Mouse (Mus musculus) stomach, adult 2 months (tissue): ENCODE data around the gene 1110008P14Rik. TPM values are rescaled to one million over a fixed set of nuclear protein-coding genes. Genes with fewer than 3 reads are reported as not detected.

ENCODE experiments used
- polyA plus RNA-seq: library from polyadenylated mRNA; depleted of rRNA; stranded (reverse); fragments of >200 nt; gene quantifications from 2 replicates; pipeline ENCODE4 v1.2.3, GENCODE M21; 2012; rRNA removed

1110008P14Rik gene
- polyA plus RNA-seq: 181 and 277 TPM in 2 replicates

GRCm38 (mm10) chr2:32381775-32382223, at the start of gene 1110008P14Rik:
1110008P14Rik (minus strand) TSS chr2:32381938.

GRCm38 (mm10) chr2:32395484-32395945, 13.8 kb upstream of the 1110008P14Rik start, which contains the start of gene Ptges2:
Ptges2 (plus strand) TSS chr2:32395896.

GRCm38 (mm10) chr2:32387706-32388490, 6.2 kb upstream of the 1110008P14Rik start, which contains the start of gene Lcn2:
Lcn2 (minus strand) TSS chr2:32388252.

GRCm38 (mm10) chr2:32353007-32353542, 28.7 kb downstream of the 1110008P14Rik start, which contains the start of gene Dnm1:
Dnm1 (minus strand) TSS chr2:32353338.

GRCm38 (mm10) chr2:32352151-32353006, 29.4 kb downstream of the 1110008P14Rik start, which contains the start of gene Ciz1:
Ciz1 (plus strand) TSS chr2:32352327.

Other genes starting within 250 kb of the 1110008P14Rik start
- 16.4 and 19.9 TPM in 2 replicates for gene Prrc2b, start 230.9 kb downstream of the 1110008P14Rik start, polyA plus RNA-seq
- gene Pomt1, start 145.3 kb downstream of the 1110008P14Rik start, polyA plus RNA-seq: 9.7 and 9.8 TPM in 2 replicates
- gene Uck1, start 121.8 kb downstream of the 1110008P14Rik start, polyA plus RNA-seq: 21.3 and 24.4 TPM in 2 replicates
- gene Golga2, start 94.6 kb downstream of the 1110008P14Rik start, polyA plus RNA-seq: 22.5 and 23.4 TPM in 2 replicates
- gene Swi5, start 93.9 kb downstream of the 1110008P14Rik start, polyA plus RNA-seq: 114 and 127 TPM in 2 replicates
- 89.3 and 95.4 TPM in 2 replicates for gene Ciz1, start 29.6 kb downstream of the 1110008P14Rik start, polyA plus RNA-seq
- 52.3 and 67.7 TPM in 2 replicates for gene Dnm1, start 28.6 kb downstream of the 1110008P14Rik start, polyA plus RNA-seq
- gene Lcn2, start 6.3 kb upstream of the 1110008P14Rik start, polyA plus RNA-seq: 3.1 and 5.2 TPM in 2 replicates
- 10.3 and 18.3 TPM in 2 replicates for gene Ptges2, start 14.0 kb upstream of the 1110008P14Rik start, polyA plus RNA-seq
- gene Naif1, start 68.5 kb upstream of the 1110008P14Rik start, polyA plus RNA-seq: 1.9 and 2.8 TPM in 2 replicates
- gene Slc25a25, start 69.5 kb upstream of the 1110008P14Rik start, polyA plus RNA-seq: 6.2 and 11.1 TPM in 2 replicates
- 43.7 and 54.8 TPM in 2 replicates for gene Fam102a, start 153.4 kb upstream of the 1110008P14Rik start, polyA plus RNA-seq
- gene Dpm2, start 188.9 kb upstream of the 1110008P14Rik start, polyA plus RNA-seq: 86.8 and 96.2 TPM in 2 replicates
- gene Pip5kl1, start 192.9 kb upstream of the 1110008P14Rik start, polyA plus RNA-seq: 0.16 and 0.27 TPM in 2 replicates
- gene 9430097D07Rik, start 193.7 kb upstream of the 1110008P14Rik start, polyA plus RNA-seq: not detected in 2 replicates
- 5.9 and 7.3 TPM in 2 replicates for gene St6galnac4, start 205.2 kb upstream of the 1110008P14Rik start, polyA plus RNA-seq
- gene St6galnac6, start 217.8 kb upstream of the 1110008P14Rik start, polyA plus RNA-seq: 11.4 and 25.4 TPM in 2 replicates
- gene Ak1, start 239.8 kb upstream of the 1110008P14Rik start, polyA plus RNA-seq: 29.4 and 34.1 TPM in 2 replicates